Mouse (Mus musculus): ENCODE results near the gene Tmem63b. TPM values are rescaled to one million over a fixed set of nuclear protein-coding genes. Genes with fewer than 3 reads are reported as not detected.
A peak's percentile ranks its signal among the peaks of the same experiment; 100 is the strongest.

Gene Tmem63b
- polyA plus RNA-seq, 1 experiment from 2014 or later, result 40.4 TPM

DNA sequence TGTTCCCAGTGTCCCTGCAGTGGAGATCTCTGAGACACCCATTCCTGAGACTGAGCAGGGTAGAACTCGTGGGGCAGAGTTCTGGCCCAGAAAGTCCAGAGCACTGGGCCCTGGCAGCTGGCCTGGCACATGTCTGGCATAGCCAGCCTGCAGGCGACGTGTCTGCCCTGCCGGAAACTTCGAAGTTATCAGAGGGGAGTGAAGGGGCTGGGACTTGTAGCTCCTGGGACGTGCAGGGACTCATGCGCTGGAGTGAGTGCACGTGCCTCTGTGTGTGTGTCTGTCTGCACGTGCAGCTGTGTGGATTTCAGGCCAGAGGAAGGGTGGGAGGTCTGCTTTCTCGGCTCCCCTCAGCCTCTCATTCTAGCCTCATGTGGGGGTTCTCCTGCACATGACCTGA is 42.7 kb upstream of the Tmem63b start:
- Histone ChIP-seq H3K9ac (ENCODE audit: low read length) (peak overlapping the region; percentile 42), H3K4me1 (ENCODE audit: control insufficient read depth, insufficient read depth, low read length) (peaks cover 31% of the 10 kb centered on the region), H3K27ac (ENCODE audit: low read length) (peak overlapping the region; percentile 85), H3K4me2 (ENCODE audit: low read depth, low read length) (no peak overlapping the region), H3K4me3 (ENCODE audit: low read length) (no peak overlapping the region), H3K9me3 (replicated peaks; ENCODE audit: control insufficient read depth, low read length) (no peaks in the 10 kb centered on the region), H3K36me3 (ENCODE audit: control insufficient read depth, insufficient read depth) (no peaks in the 10 kb centered on the region), H3K27me3 (ENCODE audit: control insufficient read depth, insufficient read depth, low read length) (no peaks in the 10 kb centered on the region)
- ATAC-seq (replicated peaks; ENCODE audit: extremely low read depth, insufficient read depth, low FRiP score), result peak; percentile 66
- WGBS, result 17% methylated on average over 10 of the region's 10 CpGs

DNA sequence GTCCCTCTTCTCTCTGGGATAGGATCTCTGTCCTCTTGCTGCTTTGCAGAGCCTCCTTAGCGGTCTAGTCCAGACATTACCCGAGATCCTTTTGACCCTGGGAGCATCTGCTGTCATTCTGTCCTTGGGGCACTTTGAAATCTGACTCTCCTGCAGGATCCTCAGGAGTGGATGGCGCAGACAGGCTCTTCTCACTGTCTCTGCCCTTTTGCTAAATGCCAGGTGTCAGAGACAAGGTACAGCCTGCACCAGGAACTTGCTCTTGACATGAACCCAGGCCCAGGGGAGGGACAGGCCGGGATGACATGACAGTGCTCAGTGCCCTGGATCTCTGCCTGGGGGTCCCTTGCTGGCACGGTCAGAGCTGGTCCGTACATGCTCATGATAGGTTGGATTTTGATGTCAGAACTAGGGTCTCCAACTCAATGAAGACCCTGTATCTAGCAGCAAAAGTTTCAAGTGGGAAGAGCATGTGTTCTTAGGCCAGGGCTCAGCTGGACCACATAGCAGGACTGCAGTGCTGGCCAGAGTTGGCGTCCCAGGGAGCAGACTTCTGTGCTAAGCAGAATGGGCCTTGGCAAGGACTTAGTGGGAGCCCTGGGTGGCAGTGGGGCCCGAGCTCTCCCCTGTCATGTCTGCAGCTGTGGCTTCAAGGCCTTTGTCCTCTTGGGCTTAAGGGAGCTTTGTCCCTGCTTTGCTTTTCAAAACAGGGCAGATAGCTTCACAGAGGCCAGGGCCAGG is 41.4 kb upstream of the Tmem63b start:
- Histone ChIP-seq H3K4me1 (ENCODE audit: control insufficient read depth, insufficient read depth, low read length) (peaks cover 24% of the 10 kb centered on the region), H3K27ac (ENCODE audit: low read length) (no peak overlapping the region), H3K27me3 (ENCODE audit: control insufficient read depth, insufficient read depth, low read length) (no peaks in the 10 kb centered on the region), H3K4me2 (ENCODE audit: low read depth, low read length) (no peak overlapping the region), H3K4me3 (ENCODE audit: low read length) (no peak overlapping the region), H3K9ac (ENCODE audit: low read length) (peak overlapping the region; percentile 42; the same call in 1 of the 2 replicates), H3K9me3 (replicated peaks; ENCODE audit: control insufficient read depth, low read length) (no peaks in the 10 kb centered on the region), H3K36me3 (ENCODE audit: control insufficient read depth, insufficient read depth) (no peaks in the 10 kb centered on the region)
- no peak for ATAC-seq (replicated peaks; ENCODE audit: extremely low read depth, insufficient read depth, low FRiP score)
- 72% methylated on average over 8 of the region's 8 CpGs for WGBS

DNA sequence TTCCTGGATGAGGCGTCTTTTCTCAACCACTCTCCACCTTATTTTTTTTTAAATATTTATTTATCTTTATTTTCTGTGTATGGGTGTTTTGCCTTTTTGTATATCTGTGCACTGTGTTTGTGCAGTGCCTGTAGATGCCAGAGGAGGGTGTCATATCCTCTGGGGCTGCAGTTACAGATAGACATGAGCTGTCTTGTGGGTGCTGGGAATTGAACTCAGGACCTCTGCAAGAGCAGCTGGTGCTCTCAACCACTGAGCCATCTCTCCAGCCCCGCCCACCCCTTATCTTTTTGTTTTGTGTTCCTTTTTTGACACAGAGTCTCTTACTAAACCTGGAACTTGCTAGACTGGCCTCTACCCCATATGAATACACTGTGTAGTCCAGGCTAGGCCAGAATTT is 40.8 kb upstream of the Tmem63b start:
- no peaks in the 10 kb centered on the region for H3K27me3 ChIP-seq (ENCODE audit: control insufficient read depth, insufficient read depth, low read length)
- no peaks in the 10 kb centered on the region for H3K36me3 ChIP-seq (ENCODE audit: control insufficient read depth, insufficient read depth)
- H3K4me2 ChIP-seq (ENCODE audit: low read depth, low read length), result no peak overlapping the region
- H3K9me3 ChIP-seq (replicated peaks; ENCODE audit: control insufficient read depth, low read length), result no peaks in the 10 kb centered on the region
- no peak overlapping the region for H3K9ac ChIP-seq (ENCODE audit: low read length)
- ATAC-seq (replicated peaks; ENCODE audit: extremely low read depth, insufficient read depth, low FRiP score), result no peak
- no peak overlapping the region for H3K4me3 ChIP-seq (ENCODE audit: low read length)
- WGBS, result 91% methylated on average over 2 of the region's 2 CpGs
- H3K4me1 ChIP-seq (ENCODE audit: control insufficient read depth, insufficient read depth, low read length), result peaks cover 24% of the 10 kb centered on the region
- no peak overlapping the region for H3K27ac ChIP-seq (ENCODE audit: low read length)

DNA sequence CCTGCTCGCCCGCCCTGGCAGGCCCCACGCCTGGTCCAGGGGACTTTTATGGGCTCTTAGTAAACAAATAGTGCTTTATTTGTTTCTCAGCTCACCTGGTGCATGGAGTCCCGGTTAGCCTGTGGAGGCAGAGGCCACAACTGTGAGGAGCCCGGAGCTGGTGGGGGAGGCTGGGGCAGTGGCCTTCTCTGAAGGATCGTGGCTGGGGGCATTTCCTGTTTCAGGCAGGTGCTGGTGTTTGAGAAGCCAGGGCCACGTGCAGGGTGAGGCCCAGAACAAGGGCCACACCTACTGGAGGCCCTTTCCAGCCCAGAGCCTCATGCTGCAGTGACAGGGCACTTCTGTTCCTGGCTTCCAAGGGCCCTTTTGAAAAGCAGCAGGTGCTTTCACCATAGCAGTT is 39.5 kb upstream of the Tmem63b start:
- WGBS, result 64% methylated on average over 7 of the region's 7 CpGs
- no peak overlapping the region for H3K4me2 ChIP-seq (ENCODE audit: low read depth, low read length)
- H3K4me1 ChIP-seq (ENCODE audit: control insufficient read depth, insufficient read depth, low read length), result peaks cover 24% of the 10 kb centered on the region
- no peak for ATAC-seq (replicated peaks; ENCODE audit: extremely low read depth, insufficient read depth, low FRiP score)
- no peak overlapping the region for H3K4me3 ChIP-seq (ENCODE audit: low read length)
- no peaks in the 10 kb centered on the region for H3K36me3 ChIP-seq (ENCODE audit: control insufficient read depth, insufficient read depth)
- H3K27ac ChIP-seq (ENCODE audit: low read length), result no peak overlapping the region
- peak overlapping the region; percentile 31 for H3K9ac ChIP-seq (ENCODE audit: low read length)
- H3K9me3 ChIP-seq (replicated peaks; ENCODE audit: control insufficient read depth, low read length), result no peaks in the 10 kb centered on the region
- H3K27me3 ChIP-seq (ENCODE audit: control insufficient read depth, insufficient read depth, low read length), result no peaks in the 10 kb centered on the region

GRCm38 (mm10) chr17:45724574-45724921 is 37.8 kb upstream of the Tmem63b start:
- H3K4me1 ChIP-seq (ENCODE audit: control insufficient read depth, insufficient read depth, low read length), result peaks cover 19% of the 10 kb centered on the region
- H3K4me3 ChIP-seq (ENCODE audit: low read length), result no peak overlapping the region
- H3K27ac ChIP-seq (ENCODE audit: low read length), result no peak overlapping the region
- no peak overlapping the region for H3K4me2 ChIP-seq (ENCODE audit: low read depth, low read length)
- ATAC-seq (replicated peaks; ENCODE audit: extremely low read depth, insufficient read depth, low FRiP score), result no peak
- H3K27me3 ChIP-seq (ENCODE audit: control insufficient read depth, insufficient read depth, low read length), result no peaks in the 10 kb centered on the region
- 86% methylated on average over 10 of the region's 10 CpGs for WGBS
- no peak overlapping the region for H3K9ac ChIP-seq (ENCODE audit: low read length)
- no peaks in the 10 kb centered on the region for H3K36me3 ChIP-seq (ENCODE audit: control insufficient read depth, insufficient read depth)
- H3K9me3 ChIP-seq (replicated peaks; ENCODE audit: control insufficient read depth, low read length), result no peaks in the 10 kb centered on the region

DNA sequence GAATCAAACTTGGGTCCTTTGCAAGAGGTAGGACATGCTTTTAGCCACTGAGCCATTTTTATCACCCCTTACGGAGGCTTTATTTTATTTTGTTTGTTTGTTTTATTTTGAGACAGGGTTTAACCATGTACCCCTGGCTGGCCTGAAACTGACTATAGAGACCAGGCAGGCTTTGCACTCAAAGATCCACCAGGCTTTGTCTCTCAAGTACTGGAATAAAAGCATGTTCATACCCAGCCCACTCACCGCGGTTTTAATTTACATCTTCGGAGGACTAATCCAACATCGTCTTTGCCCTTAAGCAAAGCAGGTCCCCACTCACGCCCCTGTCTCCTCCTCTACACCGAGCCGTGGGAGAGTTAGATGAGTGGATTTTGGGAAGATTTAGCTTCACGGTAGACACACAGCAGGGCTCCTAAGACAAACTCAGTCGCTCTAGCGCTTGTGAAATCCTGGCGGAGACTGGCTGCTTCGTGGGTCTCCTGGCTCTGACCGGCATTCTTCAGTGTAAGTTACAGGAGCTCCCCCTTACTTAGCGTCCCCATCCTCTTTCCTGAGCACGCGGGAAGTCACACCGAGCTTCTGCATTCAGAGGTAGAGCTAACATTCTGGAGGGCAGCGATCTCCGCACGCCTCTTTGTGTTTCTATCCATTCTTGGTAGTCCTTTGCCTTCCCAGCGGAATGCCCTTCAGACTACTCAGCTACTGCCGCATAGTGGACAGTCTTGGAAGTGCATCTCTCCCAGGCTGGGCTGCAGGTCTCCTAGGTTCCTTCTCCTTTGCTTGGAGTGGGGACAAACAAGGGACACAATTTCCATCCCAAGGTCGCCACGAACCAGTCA is 37.2 kb upstream of the Tmem63b start:
- peak overlapping the region; percentile 57 for H3K4me3 ChIP-seq (ENCODE audit: low read length)
- 5% methylated on average over 25 of the region's 25 CpGs for WGBS
- no peaks in the 10 kb centered on the region for H3K27me3 ChIP-seq (ENCODE audit: control insufficient read depth, insufficient read depth, low read length)
- peak; percentile 38; the same call in 1 of the 2 replicates for ATAC-seq (replicated peaks; ENCODE audit: extremely low read depth, insufficient read depth, low FRiP score)
- H3K9me3 ChIP-seq (replicated peaks; ENCODE audit: control insufficient read depth, low read length), result no peaks in the 10 kb centered on the region
- peaks cover 13% of the 10 kb centered on the region for H3K4me1 ChIP-seq (ENCODE audit: control insufficient read depth, insufficient read depth, low read length)
- peak overlapping the region; percentile 85 for H3K9ac ChIP-seq (ENCODE audit: low read length)
- H3K27ac ChIP-seq (ENCODE audit: low read length), result peak overlapping the region; percentile 86
- H3K36me3 ChIP-seq (ENCODE audit: control insufficient read depth, insufficient read depth), result no peaks in the 10 kb centered on the region
- H3K4me2 ChIP-seq (ENCODE audit: low read depth, low read length), result peak overlapping the region; percentile 85

DNA sequence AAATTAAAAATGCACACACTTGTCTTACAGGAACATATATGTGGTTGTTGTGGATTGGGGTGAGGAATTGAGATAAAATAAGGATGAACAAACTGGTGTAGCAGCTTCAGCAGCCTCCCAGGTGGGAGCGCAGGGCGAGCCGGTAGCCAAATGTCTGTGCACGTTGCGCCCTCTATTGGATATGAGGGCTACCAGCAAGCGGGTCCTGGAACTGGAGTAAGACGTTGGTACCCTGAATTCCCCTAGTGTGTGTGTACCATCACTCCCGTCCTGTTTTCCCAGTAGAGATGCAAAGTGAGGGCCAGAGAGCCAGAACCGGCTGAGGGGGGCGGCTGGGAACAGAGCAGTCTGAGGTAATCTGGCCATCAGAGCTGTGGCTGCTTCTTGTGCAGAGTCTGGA is 31.6 kb upstream of the Tmem63b start:
- peak; percentile 42; the same call in 1 of the 2 replicates for ATAC-seq (replicated peaks; ENCODE audit: extremely low read depth, insufficient read depth, low FRiP score)
- no peak overlapping the region for H3K4me3 ChIP-seq (ENCODE audit: low read length)
- H3K4me1 ChIP-seq (ENCODE audit: control insufficient read depth, insufficient read depth, low read length), result peaks cover 2% of the 10 kb centered on the region
- no peak overlapping the region for H3K4me2 ChIP-seq (ENCODE audit: low read depth, low read length)
- H3K9ac ChIP-seq (ENCODE audit: low read length), result no peak overlapping the region
- H3K27ac ChIP-seq (ENCODE audit: low read length), result no peak overlapping the region
- no peaks in the 10 kb centered on the region for H3K9me3 ChIP-seq (replicated peaks; ENCODE audit: control insufficient read depth, low read length)
- no peaks in the 10 kb centered on the region for H3K27me3 ChIP-seq (ENCODE audit: control insufficient read depth, insufficient read depth, low read length)
- no peaks in the 10 kb centered on the region for H3K36me3 ChIP-seq (ENCODE audit: control insufficient read depth, insufficient read depth)
- 5% methylated on average over 10 of the region's 10 CpGs for WGBS

DNA sequence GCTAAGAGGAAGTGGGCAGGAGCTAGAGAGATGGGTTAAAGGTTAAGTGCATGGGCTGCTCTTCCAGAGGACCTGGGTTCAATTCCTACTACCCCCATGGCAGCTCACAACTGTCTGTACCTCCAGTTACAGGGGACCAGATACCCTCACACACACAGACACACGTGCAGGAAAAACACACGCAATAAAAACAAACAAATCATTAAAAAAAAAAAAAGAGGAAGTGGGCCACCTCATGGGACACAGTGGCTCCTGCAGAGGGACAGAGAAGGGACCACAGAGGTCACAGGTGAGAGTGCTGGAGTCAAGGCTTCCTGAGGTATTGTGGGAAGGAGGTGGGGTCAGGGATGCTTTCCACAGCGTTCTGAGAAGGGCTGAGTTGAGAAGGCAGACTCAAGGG is 24.8 kb upstream of the Tmem63b start:
- no peak overlapping the region for H3K4me2 ChIP-seq (ENCODE audit: low read depth, low read length)
- H3K9me3 ChIP-seq (replicated peaks; ENCODE audit: control insufficient read depth, low read length), result no peaks in the 10 kb centered on the region
- H3K9ac ChIP-seq (ENCODE audit: low read length), result no peak overlapping the region
- no peaks in the 10 kb centered on the region for H3K27me3 ChIP-seq (ENCODE audit: control insufficient read depth, insufficient read depth, low read length)
- H3K36me3 ChIP-seq (ENCODE audit: control insufficient read depth, insufficient read depth), result no peaks in the 10 kb centered on the region
- 47% methylated on average over 3 of the region's 3 CpGs for WGBS
- peaks cover 8% of the 10 kb centered on the region for H3K4me1 ChIP-seq (ENCODE audit: control insufficient read depth, insufficient read depth, low read length)
- H3K27ac ChIP-seq (ENCODE audit: low read length), result no peak overlapping the region
- no peak for ATAC-seq (replicated peaks; ENCODE audit: extremely low read depth, insufficient read depth, low FRiP score)
- H3K4me3 ChIP-seq (ENCODE audit: low read length), result no peak overlapping the region

GRCm38 (mm10) chr17:45710407-45710806 is 23.7 kb upstream of the Tmem63b start:
- H3K4me1 ChIP-seq (ENCODE audit: control insufficient read depth, insufficient read depth, low read length), result peaks cover 8% of the 10 kb centered on the region
- no peak overlapping the region for H3K4me3 ChIP-seq (ENCODE audit: low read length)
- H3K4me2 ChIP-seq (ENCODE audit: low read depth, low read length), result no peak overlapping the region
- H3K27ac ChIP-seq (ENCODE audit: low read length), result no peak overlapping the region
- whole genome bisulfite sequencing, result 60% methylated on average over 8 of the region's 8 CpGs
- no peaks in the 10 kb centered on the region for H3K9me3 ChIP-seq (replicated peaks; ENCODE audit: control insufficient read depth, low read length)
- H3K36me3 ChIP-seq (ENCODE audit: control insufficient read depth, insufficient read depth), result no peaks in the 10 kb centered on the region
- H3K27me3 ChIP-seq (ENCODE audit: control insufficient read depth, insufficient read depth, low read length), result no peaks in the 10 kb centered on the region
- ATAC-seq (replicated peaks; ENCODE audit: extremely low read depth, insufficient read depth, low FRiP score), result no peak
- H3K9ac ChIP-seq (ENCODE audit: low read length), result no peak overlapping the region

All from heart, embryonic 16.5 days (tissue).